10 mouse cellular contexts compared by ENCODE assay signal in genomic region chr14:79467621-79468020, GRCm38 (mm10). TPM values are rescaled to one million over a fixed set of nuclear protein-coding genes. Genes with fewer than 3 reads are reported as not detected.
DNase-seq lines count a peak whose midpoint lies in the region; ATAC-seq and TF ChIP-seq lines count a peak whose summit lies in the region.
"Had no signal": no experiment of that assay in that cellular context is flagged by ENCODE, and none has a peak within 500 bp of the region (broad histone marks: within the 10 kb centered on the region; RNA-seq: fewer than 3 reads in every experiment).

No protein-coding gene starts in this region.

- ATAC-seq in intestine, embryonic 14.5 days (replicated peaks; ENCODE audit: low FRiP score, low TSS enrichment, low read depth) = no peak
- ATAC-seq in intestine, embryonic 15.5 days = no peak
- no peak for ATAC-seq in activated CD4-positive, CD25-positive, alpha-beta regulatory T cell, adult 4 months

- no peak overlapping the region for H3K27ac ChIP-seq in intestine, embryonic 14.5 days (ENCODE audit: low read depth)
- no peak overlapping the region for H3K27ac ChIP-seq in intestine, embryonic 15.5 days
- H3K27ac ChIP-seq: limb, embryonic 12.5 days had no signal

- no peak overlapping the region for H3K4me2 ChIP-seq in intestine, embryonic 14.5 days (ENCODE audit: low read length)
- H3K4me2 ChIP-seq in intestine, embryonic 15.5 days (replicated peaks) = no peak overlapping the region
- H3K4me2 ChIP-seq: limb, embryonic 12.5 days had no signal

- peak; percentile 65 for TF ChIP-seq CTCF in E14TG2a.4 (conservative IDR thresholded peaks at IDR 0.05; ENCODE audit: low read length)

- H3K9me3 ChIP-seq in intestine, embryonic 14.5 days (ENCODE audit: control insufficient read depth, low read length) = no peaks in the 10 kb centered on the region
- H3K9me3 ChIP-seq in intestine, embryonic 15.5 days = no peaks in the 10 kb centered on the region
- no peaks in the 10 kb centered on the region for H3K9me3 ChIP-seq in E14TG2a.4 (ENCODE audit: low read length)
- H3K9me3 ChIP-seq: limb, embryonic 12.5 days had no signal

- peaks cover 90% of the 10 kb centered on the region for H3K36me3 ChIP-seq in intestine, embryonic 14.5 days (ENCODE audit: control insufficient read depth, insufficient read depth, low read length)
- peaks cover 13% of the 10 kb centered on the region; the same call in 1 of the 2 replicates for H3K36me3 ChIP-seq in intestine, embryonic 15.5 days
- peaks cover 83% of the 10 kb centered on the region for H3K36me3 ChIP-seq in E14TG2a.4 (ENCODE audit: insufficient read depth, low read length)

- no peak overlapping the region for H3K9ac ChIP-seq in intestine, embryonic 14.5 days (ENCODE audit: low read length)
- H3K9ac ChIP-seq in intestine, embryonic 15.5 days = no peak overlapping the region
- H3K9ac ChIP-seq: limb, embryonic 12.5 days had no signal

- DNase-seq in intestine, embryonic 14.5 days (ENCODE audit: low spot score) = peak; percentile 72
- peak; percentile 74 for DNase-seq in adipocyte (ENCODE audit: low spot score)
- peak; percentile 30 to 66 for DNase-seq in frontal cortex, postnatal 36 days (ENCODE audit: low spot score in 2 of 2)
- DNase-seq in left cerebral cortex, postnatal 4 days = peak; percentile 66
- peak; percentile 75 for DNase-seq in right cerebral cortex, postnatal 14 days

- H3K4me1 ChIP-seq in intestine, embryonic 14.5 days (replicated peaks; ENCODE audit: control insufficient read depth, insufficient read depth, low read length) = no peaks in the 10 kb centered on the region
- no peaks in the 10 kb centered on the region for H3K4me1 ChIP-seq in intestine, embryonic 15.5 days (replicated peaks)
- no peaks in the 10 kb centered on the region for H3K4me1 ChIP-seq in E14TG2a.4 (replicated peaks; ENCODE audit: low read depth, low read length)
- H3K4me1 ChIP-seq: limb, embryonic 12.5 days had no signal

- no peaks in the 10 kb centered on the region for H3K27me3 ChIP-seq in intestine, embryonic 14.5 days (replicated peaks; ENCODE audit: control insufficient read depth, insufficient read depth, low read length)
- H3K27me3 ChIP-seq in intestine, embryonic 15.5 days (replicated peaks) = no peaks in the 10 kb centered on the region
- no peaks in the 10 kb centered on the region for H3K27me3 ChIP-seq in E14TG2a.4 (ENCODE audit: insufficient read depth, low read length)
- H3K27me3 ChIP-seq: limb, embryonic 12.5 days had no signal

- H3K4me3 ChIP-seq in intestine, embryonic 14.5 days (ENCODE audit: low read depth, low read length) = no peak overlapping the region
- H3K4me3 ChIP-seq in intestine, embryonic 15.5 days (replicated peaks) = no peak overlapping the region
- no peak overlapping the region for H3K4me3 ChIP-seq in E14TG2a.4 (replicated peaks; ENCODE audit: low read length)
- H3K4me3 ChIP-seq: erythroblast, embryonic 14.5 days; limb, embryonic 12.5 days had no signal

- 26% methylated on average over 3 of the region's 3 CpGs for WGBS in intestine, embryonic 14.5 days
- WGBS in intestine, embryonic 15.5 days = 22% methylated on average over 3 of the region's 3 CpGs

- intact Hi-C loops in left cerebral cortex, postnatal 4 days (cut with DNase I) = loop anchor here (5.0 kb wide), 2 partner anchors 70 to 345 kb away; partner anchors contain the start of gene Mtrf1

RNA-seq across cellular contexts. Expression of gene Elf1, which starts 13.4 kb away (rescaled TPM):
- 27.0 and 27.7 TPM in 2 replicates for polyA plus RNA-seq in intestine, embryonic 14.5 days (2014; fragmentation: Nextera tagmentation; extraction: Ambion mirVana)
- 26.1 and 27.0 TPM in 2 replicates for polyA plus RNA-seq in intestine, embryonic 15.5 days (2015; fragmentation: Nextera tagmentation; extraction: Ambion mirVana)
- total RNA-seq in left cerebral cortex, postnatal 4 days (2021) = 1 to 10 TPM; 5.4 to 6.1 TPM
- polyA plus RNA-seq in activated CD4-positive, CD25-positive, alpha-beta regulatory T cell, adult 4 months (2017; shearing (Covaris generic)) = 100 to 1,000 TPM; 122 to 145 TPM

RNA-seq across cellular contexts. Expression of gene Wbp4, which starts 13.7 kb away (rescaled TPM):
- polyA plus RNA-seq in intestine, embryonic 14.5 days (2014; fragmentation: Nextera tagmentation; extraction: Ambion mirVana) = 39.5 and 42.9 TPM in 2 replicates
- polyA plus RNA-seq in intestine, embryonic 15.5 days (2015; fragmentation: Nextera tagmentation; extraction: Ambion mirVana) = 30.9 and 33.8 TPM in 2 replicates
- total RNA-seq in left cerebral cortex, postnatal 4 days (2021) = 10 to 100 TPM; 46.0 to 47.6 TPM
- 10 to 100 TPM; 25.7 to 32.5 TPM for polyA plus RNA-seq in activated CD4-positive, CD25-positive, alpha-beta regulatory T cell, adult 4 months (2017; shearing (Covaris generic))

RNA-seq across cellular contexts. Expression of gene Kbtbd6, which starts 16.0 kb away (rescaled TPM):
- 3.5 and 3.6 TPM in 2 replicates for polyA plus RNA-seq in intestine, embryonic 14.5 days (2014; fragmentation: Nextera tagmentation; extraction: Ambion mirVana)
- 2.6 and 2.9 TPM in 2 replicates for polyA plus RNA-seq in intestine, embryonic 15.5 days (2015; fragmentation: Nextera tagmentation; extraction: Ambion mirVana)
- total RNA-seq in left cerebral cortex, postnatal 4 days (2021) = 1 to 10 TPM; 1.3 to 2.7 TPM
- polyA plus RNA-seq in activated CD4-positive, CD25-positive, alpha-beta regulatory T cell, adult 4 months (2017; shearing (Covaris generic)) = under 1 TPM; 0.25 to 0.61 TPM

RNA-seq across cellular contexts. Expression of gene Kbtbd7, which starts 41.3 kb away (rescaled TPM):
- 11.6 and 14.4 TPM in 2 replicates for polyA plus RNA-seq in intestine, embryonic 14.5 days (2014; fragmentation: Nextera tagmentation; extraction: Ambion mirVana)
- polyA plus RNA-seq in intestine, embryonic 15.5 days (2015; fragmentation: Nextera tagmentation; extraction: Ambion mirVana) = 7.9 and 8.7 TPM in 2 replicates
- 10 to 100 TPM; 37.5 to 40.7 TPM for total RNA-seq in left cerebral cortex, postnatal 4 days (2021)
- 1 to 10 TPM in 1 of 2 experiments, under 1 TPM in 1; 0.65 to 1.9 TPM for polyA plus RNA-seq in activated CD4-positive, CD25-positive, alpha-beta regulatory T cell, adult 4 months (2017; shearing (Covaris generic))
